Mouse (Mus musculus): ENCODE measurements around the gene Art4. TPM values are rescaled to one million over a fixed set of nuclear protein-coding genes. Genes with fewer than 3 reads are reported as not detected.

Art4 gene
- total and polyA plus RNA-seq, 3 experiments, result 1.7 to 30.5 (median 27.8) TPM

GRCm38 (mm10) chr6:136815381-136815780, 42.2 kb downstream of the Art4 start:
- Histone ChIP-seq H3K4me3 (ENCODE audit: low read depth, low read length) (no peak overlapping the region), H3K9me3 (replicated peaks) (no peaks in the 10 kb centered on the region), H3K4me1 (ENCODE audit: insufficient read depth, low read depth, low read length) (peaks cover 41% of the 10 kb centered on the region), H3K36me3 (replicated peaks) (peaks cover 93% of the 10 kb centered on the region), H3K27me3 (ENCODE audit: insufficient read depth, low read length) (no peaks in the 10 kb centered on the region)
- ATAC-seq (ENCODE audit: extremely low read depth, insufficient number of reproducible peaks, low FRiP score, poor library complexity, severe bottlenecking) (no peak), DNase-seq (ENCODE audit: low spot score) (no peak)
- TF ChIP-seq CTCF (IDR thresholded peaks at IDR 0.05; ENCODE audit: low read depth, low read length) (no peak), POLR2AphosphoS5 (IDR thresholded peaks at IDR 0.05; ENCODE audit: insufficient replicate concordance, low read depth, low read length) (no peak), GATA1 (IDR thresholded peaks at IDR 0.05; ENCODE audit: borderline replicate concordance, low read length) (no peak), GATA2 (IDR thresholded peaks at IDR 0.05; ENCODE audit: borderline replicate concordance, low read depth, low read length) (no peak), TAL1 (conservative IDR thresholded peaks at IDR 0.05; ENCODE audit: low read depth, low read length) (no peak)

GRCm38 (mm10) chr6:136813117-136813516, 44.4 kb downstream of the Art4 start:
- no peak for DNase-seq (ENCODE audit: low spot score)
- TF ChIP-seq POLR2AphosphoS5 (IDR thresholded peaks at IDR 0.05; ENCODE audit: insufficient replicate concordance, low read depth, low read length) (no peak), CTCF (IDR thresholded peaks at IDR 0.05; ENCODE audit: low read depth, low read length) (no peak), TAL1 (conservative IDR thresholded peaks at IDR 0.05; ENCODE audit: low read depth, low read length) (no peak), GATA1 (IDR thresholded peaks at IDR 0.05; ENCODE audit: borderline replicate concordance, low read length) (no peak), GATA2 (IDR thresholded peaks at IDR 0.05; ENCODE audit: borderline replicate concordance, low read depth, low read length) (no peak)
- H3K4me3 ChIP-seq (ENCODE audit: low read depth, low read length), result no peak overlapping the region

GRCm38 (mm10) chr6:136811196-136811595, 46.3 kb downstream of the Art4 start:
- DNase-seq (ENCODE audit: low spot score), result no peak
- no peak for ATAC-seq (ENCODE audit: extremely low read depth, insufficient number of reproducible peaks, low FRiP score, poor library complexity, severe bottlenecking)
- no peak for TF ChIP-seq GATA1 (IDR thresholded peaks at IDR 0.05; ENCODE audit: borderline replicate concordance, low read length)
- no peak for TF ChIP-seq GATA2 (IDR thresholded peaks at IDR 0.05; ENCODE audit: borderline replicate concordance, low read depth, low read length)
- 0 out of 2 replicates have a peak, but pooled peaks have one; percentile 74 for TF ChIP-seq POLR2AphosphoS5 (IDR thresholded peaks at IDR 0.05; ENCODE audit: insufficient replicate concordance, low read depth, low read length)
- no peak for TF ChIP-seq TAL1 (conservative IDR thresholded peaks at IDR 0.05; ENCODE audit: low read depth, low read length)
- H3K36me3 ChIP-seq (replicated peaks), result peaks cover 63% of the 10 kb centered on the region
- H3K27me3 ChIP-seq (ENCODE audit: insufficient read depth, low read length), result no peaks in the 10 kb centered on the region
- no peaks in the 10 kb centered on the region for H3K9me3 ChIP-seq (replicated peaks)
- H3K4me3 ChIP-seq (ENCODE audit: low read depth, low read length), result no peak overlapping the region
- H3K4me1 ChIP-seq (ENCODE audit: insufficient read depth, low read depth, low read length), result peaks cover 51% of the 10 kb centered on the region

More at GRCm38 (mm10) chr6:136813117-136813516, 44.4 kb downstream of the Art4 start:
- H3K4me1 ChIP-seq (ENCODE audit: insufficient read depth, low read depth, low read length), result peaks cover 42% of the 10 kb centered on the region
- ATAC-seq (ENCODE audit: extremely low read depth, insufficient number of reproducible peaks, low FRiP score, poor library complexity, severe bottlenecking), result no peak
- no peaks in the 10 kb centered on the region for H3K27me3 ChIP-seq (ENCODE audit: insufficient read depth, low read length)
- H3K9me3 ChIP-seq (replicated peaks), result no peaks in the 10 kb centered on the region
- peaks cover 80% of the 10 kb centered on the region for H3K36me3 ChIP-seq (replicated peaks)

- TF ChIP-seq GATA2 (IDR thresholded peaks at IDR 0.05; ENCODE audit: borderline replicate concordance, low read depth, low read length) (no peak), POLR2AphosphoS5 (IDR thresholded peaks at IDR 0.05; ENCODE audit: insufficient replicate concordance, low read depth, low read length) (no peak)
Measured at GRCm38 (mm10) chr6:136809673-136810072, 47.9 kb downstream of the Art4 start.

GRCm38 (mm10) chr6:136809077-136809476, 48.5 kb downstream of the Art4 start:
- Histone ChIP-seq H3K36me3 (replicated peaks) (peaks cover 43% of the 10 kb centered on the region), H3K9me3 (replicated peaks) (no peaks in the 10 kb centered on the region), H3K27me3 (ENCODE audit: insufficient read depth, low read length) (no peaks in the 10 kb centered on the region), H3K4me3 (ENCODE audit: low read depth, low read length) (peak overlapping the region; percentile 81), H3K4me1 (ENCODE audit: insufficient read depth, low read depth, low read length) (peaks cover 48% of the 10 kb centered on the region)
- DNase-seq (ENCODE audit: low spot score) (peak; percentile 48), ATAC-seq (ENCODE audit: extremely low read depth, insufficient number of reproducible peaks, low FRiP score, poor library complexity, severe bottlenecking) (peak; percentile 36)
- TF ChIP-seq GATA1 (IDR thresholded peaks at IDR 0.05; ENCODE audit: borderline replicate concordance, low read length), result no peak
- TF ChIP-seq GATA2 (IDR thresholded peaks at IDR 0.05; ENCODE audit: borderline replicate concordance, low read depth, low read length), result no peak
- no peak for TF ChIP-seq CTCF (IDR thresholded peaks at IDR 0.05; ENCODE audit: low read depth, low read length)
- no peak for TF ChIP-seq POLR2AphosphoS5 (IDR thresholded peaks at IDR 0.05; ENCODE audit: insufficient replicate concordance, low read depth, low read length)
- TF ChIP-seq TAL1 (conservative IDR thresholded peaks at IDR 0.05; ENCODE audit: low read depth, low read length), result no peak

More at GRCm38 (mm10) chr6:136809673-136810072, 47.9 kb downstream of the Art4 start:
- H3K27me3 ChIP-seq (ENCODE audit: insufficient read depth, low read length), result no peaks in the 10 kb centered on the region
- peaks cover 49% of the 10 kb centered on the region for H3K36me3 ChIP-seq (replicated peaks)
- no peaks in the 10 kb centered on the region for H3K9me3 ChIP-seq (replicated peaks)
- peak overlapping the region; percentile 81 for H3K4me3 ChIP-seq (ENCODE audit: low read depth, low read length)
- no peak for ATAC-seq (ENCODE audit: extremely low read depth, insufficient number of reproducible peaks, low FRiP score, poor library complexity, severe bottlenecking)
- no peak for DNase-seq (ENCODE audit: low spot score)
- peaks cover 52% of the 10 kb centered on the region for H3K4me1 ChIP-seq (ENCODE audit: insufficient read depth, low read depth, low read length)

GRCm38 (mm10) chr6:136808631-136809046, 48.9 kb downstream of the Art4 start:
- Histone ChIP-seq H3K27me3 (ENCODE audit: insufficient read depth, low read length) (no peaks in the 10 kb centered on the region), H3K9me3 (replicated peaks) (no peaks in the 10 kb centered on the region), H3K36me3 (replicated peaks) (peaks cover 39% of the 10 kb centered on the region), H3K4me1 (ENCODE audit: insufficient read depth, low read depth, low read length) (peaks cover 48% of the 10 kb centered on the region), H3K4me3 (ENCODE audit: low read depth, low read length) (peak overlapping the region; percentile 81)
- no peak for TF ChIP-seq TAL1 (conservative IDR thresholded peaks at IDR 0.05; ENCODE audit: low read depth, low read length)
- TF ChIP-seq GATA2 (IDR thresholded peaks at IDR 0.05; ENCODE audit: borderline replicate concordance, low read depth, low read length), result no peak
- no peak for TF ChIP-seq POLR2AphosphoS5 (IDR thresholded peaks at IDR 0.05; ENCODE audit: insufficient replicate concordance, low read depth, low read length)
- TF ChIP-seq GATA1 (IDR thresholded peaks at IDR 0.05; ENCODE audit: borderline replicate concordance, low read length), result no peak
- no peak for TF ChIP-seq CTCF (IDR thresholded peaks at IDR 0.05; ENCODE audit: low read depth, low read length)
- ATAC-seq (ENCODE audit: extremely low read depth, insufficient number of reproducible peaks, low FRiP score, poor library complexity, severe bottlenecking) (no peak), DNase-seq (ENCODE audit: low spot score) (peak; percentile 25)

All from G1E (cell line).